Mouse (Mus musculus) midbrain, embryonic 15.5 days (tissue): ENCODE results near the gene Gpr15. TPM values are rescaled to one million over a fixed set of nuclear protein-coding genes. Genes with fewer than 3 reads are reported as not detected.

Source experiments
- ATAC-seq: fragments of 200-750 bp; cut with Nextera tagmentation; replicated peaks from 2 replicates; pipeline ENCODE4 v1.8.0; 2017; ENCODE audit warnings: moderate TSS enrichment
- H3K27ac ChIP-seq: fragments of 300-500 bp; sonication (generic); 2 replicates; pipeline ENCODE4 v1.5.1; 2015; ENCODE audit warnings: mild to moderate bottlenecking, inconsistent platforms
- H3K27me3 ChIP-seq: fragments of 300-500 bp; sonication (generic); replicated peaks from 2 replicates; pipeline ENCODE4 v1.6.1; 2015; ENCODE audit warnings: inconsistent platforms
- H3K36me3 ChIP-seq: fragments of 300-500 bp; sonication (generic); replicated peaks from 2 replicates; pipeline ENCODE4 v1.6.1; 2015; ENCODE audit warnings: inconsistent platforms
- H3K4me1 ChIP-seq: fragments of 300-500 bp; sonication (generic); 2 replicates; pipeline ENCODE4 v1.6.1; 2015; ENCODE audit warnings: inconsistent platforms
- H3K4me2 ChIP-seq: fragments of 300-500 bp; sonication (generic); 2 replicates; pipeline ENCODE4 v1.6.1; 2015; ENCODE audit warnings: inconsistent platforms, mild to moderate bottlenecking, moderate library complexity
- H3K4me3 ChIP-seq: fragments of 300-500 bp; sonication (generic); 2 replicates; pipeline ENCODE4 v1.5.1; 2015; ENCODE audit warnings: mild to moderate bottlenecking, inconsistent platforms
- H3K9ac ChIP-seq: fragments of 300-500 bp; sonication (generic); 2 replicates; pipeline ENCODE4 v1.6.1; 2015; ENCODE audit warnings: mild to moderate bottlenecking, inconsistent platforms
- H3K9me3 ChIP-seq: fragments of 300-500 bp; sonication (generic); 2 replicates; pipeline ENCODE4 v1.6.1; 2016; ENCODE audit warnings: inconsistent platforms
- WGBS: fragments of 180-500 bp; shearing (Covaris S2); methylation state at CpG from one replicate; pipeline ENCODE4 v1.1.7; 2015; ENCODE audit warnings: mixed read lengths; 5-methylcytosine and 5-hydroxymethylcytosine counted together
- polyA plus RNA-seq: library from polyadenylated mRNA; unstranded; fragments of >200 nt; fragmentation: Nextera tagmentation; extraction: Ambion mirVana; gene quantifications from 2 replicates; pipeline ENCODE4 v1.2.1, GENCODE M21; 2015

The Gpr15 gene
- polyA plus RNA-seq, 1 experiment from 2014 or later, result 0.13 TPM

GRCm38 (mm10) chr16:58697261-58697660, 21.6 kb downstream of the Gpr15 start:
- no peak overlapping the region for H3K27ac ChIP-seq
- no peak for ATAC-seq
- 93% methylated on average over 1 of the region's 1 CpGs for WGBS
- H3K27me3 ChIP-seq, result no peaks in the 10 kb centered on the region
- H3K9ac ChIP-seq, result no peak overlapping the region
- H3K4me3 ChIP-seq, result no peak overlapping the region
- H3K36me3 ChIP-seq, result no peaks in the 10 kb centered on the region
- no peaks in the 10 kb centered on the region for H3K9me3 ChIP-seq
- H3K4me2 ChIP-seq, result no peak overlapping the region
- no peaks in the 10 kb centered on the region for H3K4me1 ChIP-seq

GRCm38 (mm10) chr16:58696796-58697195, 22.1 kb downstream of the Gpr15 start:
- H3K9me3 ChIP-seq, result no peaks in the 10 kb centered on the region
- H3K4me1 ChIP-seq, result no peaks in the 10 kb centered on the region
- no peak for ATAC-seq
- no peaks in the 10 kb centered on the region for H3K27me3 ChIP-seq
- 87% methylated on average over 3 of the region's 3 CpGs for WGBS
- no peak overlapping the region for H3K4me3 ChIP-seq
- no peak overlapping the region for H3K9ac ChIP-seq
- H3K4me2 ChIP-seq, result no peak overlapping the region
- H3K27ac ChIP-seq, result no peak overlapping the region
- no peaks in the 10 kb centered on the region for H3K36me3 ChIP-seq

GRCm38 (mm10) chr16:58694091-58694490, 24.8 kb downstream of the Gpr15 start:
- 97% methylated on average over 5 of the region's 5 CpGs for WGBS
- Histone ChIP-seq H3K4me3 (no peak overlapping the region), H3K27ac (no peak overlapping the region), H3K36me3 (no peaks in the 10 kb centered on the region), H3K9me3 (no peaks in the 10 kb centered on the region), H3K27me3 (no peaks in the 10 kb centered on the region), H3K4me2 (no peak overlapping the region), H3K4me1 (no peaks in the 10 kb centered on the region), H3K9ac (no peak overlapping the region)
- no peak for ATAC-seq

GRCm38 (mm10) chr16:58690322-58690732, 28.5 kb downstream of the Gpr15 start:
- Histone ChIP-seq H3K27me3 (no peaks in the 10 kb centered on the region), H3K36me3 (no peaks in the 10 kb centered on the region), H3K4me1 (no peaks in the 10 kb centered on the region), H3K4me3 (no peak overlapping the region), H3K9ac (no peak overlapping the region), H3K27ac (no peak overlapping the region), H3K4me2 (no peak overlapping the region), H3K9me3 (no peaks in the 10 kb centered on the region)
- WGBS, result 86% methylated on average over 5 of the region's 5 CpGs
- no peak for ATAC-seq

- no peak overlapping the region for H3K9ac ChIP-seq
- H3K4me2 ChIP-seq, result no peak overlapping the region
- no peak overlapping the region for H3K27ac ChIP-seq
- 84% methylated on average over 5 of the region's 5 CpGs for WGBS
- no peaks in the 10 kb centered on the region for H3K27me3 ChIP-seq
- no peaks in the 10 kb centered on the region for H3K4me1 ChIP-seq
- no peaks in the 10 kb centered on the region for H3K36me3 ChIP-seq
- no peaks in the 10 kb centered on the region for H3K9me3 ChIP-seq
- H3K4me3 ChIP-seq, result no peak overlapping the region
- ATAC-seq, result no peak
Observed at GRCm38 (mm10) chr16:58689555-58690169, 29.2 kb downstream of the Gpr15 start.

- H3K4me3 ChIP-seq, result no peak overlapping the region
- H3K36me3 ChIP-seq, result no peaks in the 10 kb centered on the region
- no peak for ATAC-seq
- H3K9ac ChIP-seq, result no peak overlapping the region
- WGBS, result 95% methylated on average over 1 of the region's 1 CpGs
- no peaks in the 10 kb centered on the region for H3K27me3 ChIP-seq
- no peak overlapping the region for H3K4me2 ChIP-seq
- no peaks in the 10 kb centered on the region for H3K9me3 ChIP-seq
- H3K27ac ChIP-seq, result no peak overlapping the region
- H3K4me1 ChIP-seq, result no peaks in the 10 kb centered on the region
Observed at GRCm38 (mm10) chr16:58688534-58688933, 30.3 kb downstream of the Gpr15 start.

- Histone ChIP-seq H3K9me3 (no peaks in the 10 kb centered on the region), H3K4me3 (no peak overlapping the region), H3K36me3 (no peaks in the 10 kb centered on the region), H3K4me2 (no peak overlapping the region), H3K27ac (no peak overlapping the region), H3K9ac (no peak overlapping the region), H3K27me3 (no peaks in the 10 kb centered on the region), H3K4me1 (no peaks in the 10 kb centered on the region)
- ATAC-seq, result no peak
- WGBS, result 85% methylated on average over 20 of the region's 20 CpGs
Observed at GRCm38 (mm10) chr16:58685548-58686537, 33.0 kb downstream of the Gpr15 start.

GRCm38 (mm10) chr16:58684537-58684936, 34.3 kb downstream of the Gpr15 start:
- no peaks in the 10 kb centered on the region for H3K27me3 ChIP-seq
- H3K27ac ChIP-seq, result no peak overlapping the region
- no peak overlapping the region for H3K4me2 ChIP-seq
- 0 out of 2 replicates have a peak, but pooled peaks cover 3% of the 10 kb centered on the region for H3K36me3 ChIP-seq
- ATAC-seq, result no peak
- no peaks in the 10 kb centered on the region for H3K9me3 ChIP-seq
- no peaks in the 10 kb centered on the region for H3K4me1 ChIP-seq
- no peak overlapping the region for H3K4me3 ChIP-seq
- H3K9ac ChIP-seq, result no peak overlapping the region

- no peak overlapping the region for H3K4me2 ChIP-seq
- H3K9ac ChIP-seq, result no peak overlapping the region
- H3K36me3 ChIP-seq, result 0 out of 2 replicates have a peak, but pooled peaks cover 3% of the 10 kb centered on the region
- no peak overlapping the region for H3K4me3 ChIP-seq
- 89% methylated on average over 4 of the region's 4 CpGs for WGBS
- no peaks in the 10 kb centered on the region for H3K27me3 ChIP-seq
- no peak for ATAC-seq
- no peaks in the 10 kb centered on the region for H3K9me3 ChIP-seq
- no peak overlapping the region for H3K27ac ChIP-seq
- no peaks in the 10 kb centered on the region for H3K4me1 ChIP-seq
Observed at GRCm38 (mm10) chr16:58683911-58684310, 35.0 kb downstream of the Gpr15 start.

GRCm38 (mm10) chr16:58682870-58683269, 36.0 kb downstream of the Gpr15 start:
- Histone ChIP-seq H3K4me2 (no peak overlapping the region), H3K36me3 (0 out of 2 replicates have a peak, but pooled peaks cover 6% of the 10 kb centered on the region), H3K4me3 (no peak overlapping the region), H3K27me3 (no peaks in the 10 kb centered on the region), H3K9me3 (no peaks in the 10 kb centered on the region), H3K27ac (no peak overlapping the region), H3K4me1 (no peaks in the 10 kb centered on the region), H3K9ac (no peak overlapping the region)
- ATAC-seq, result no peak
- WGBS, result 80% methylated on average over 7 of the region's 7 CpGs

- Histone ChIP-seq H3K36me3 (0 out of 2 replicates have a peak, but pooled peaks cover 6% of the 10 kb centered on the region), H3K4me1 (no peaks in the 10 kb centered on the region), H3K9me3 (no peaks in the 10 kb centered on the region), H3K4me2 (no peak overlapping the region), H3K27ac (no peak overlapping the region), H3K27me3 (no peaks in the 10 kb centered on the region), H3K9ac (no peak overlapping the region), H3K4me3 (no peak overlapping the region)
- ATAC-seq, result no peak
- 92% methylated on average over 6 of the region's 6 CpGs for WGBS
Observed at GRCm38 (mm10) chr16:58682046-58682445, 36.8 kb downstream of the Gpr15 start.

- Histone ChIP-seq H3K4me2 (no peak overlapping the region), H3K27me3 (no peaks in the 10 kb centered on the region), H3K36me3 (peaks cover 17% of the 10 kb centered on the region), H3K9me3 (no peaks in the 10 kb centered on the region), H3K9ac (no peak overlapping the region), H3K4me1 (no peaks in the 10 kb centered on the region), H3K27ac (no peak overlapping the region), H3K4me3 (no peak overlapping the region)
- 83% methylated on average over 7 of the region's 7 CpGs for WGBS
- no peak for ATAC-seq
Observed at GRCm38 (mm10) chr16:58678660-58679059, 40.2 kb downstream of the Gpr15 start.
